Mouse (Mus musculus) erythroblast, embryonic 14.5 days (primary cell): ENCODE data around the gene Eif6. TPM values are rescaled to one million over a fixed set of nuclear protein-coding genes. Genes with fewer than 3 reads are reported as not detected.

Experiments used
- H3K27me3 ChIP-seq: 2 replicates; pipeline ENCODE4 v1.6.1; 2012; ENCODE audit warnings: inconsistent platforms; ENCODE audit not compliant: control insufficient read depth
- H3K36me3 ChIP-seq: 2 replicates; pipeline ENCODE4 v1.6.1; 2012; ENCODE audit warnings: mild to moderate bottlenecking, inconsistent platforms; ENCODE audit not compliant: control insufficient read depth
- H3K4me1 ChIP-seq: 2 replicates; pipeline ENCODE4 v1.6.1; 2012; ENCODE audit warnings: inconsistent platforms; ENCODE audit not compliant: control insufficient read depth
- H3K4me3 ChIP-seq: replicated peaks from 2 replicates; pipeline ENCODE3; 2012; ENCODE audit warnings: moderate library complexity, mild to moderate bottlenecking, inconsistent platforms
- H3K9me3 ChIP-seq: 2 replicates; pipeline ENCODE4 v1.6.1; 2012; ENCODE audit warnings: low read length, inconsistent platforms, mixed read lengths; ENCODE audit not compliant: control insufficient read depth
- GATA1 ChIP-seq: IDR thresholded peaks from 2 replicates; pipeline ENCODE4 v1.6.1; 2012; ENCODE audit warnings: low read length, inconsistent platforms, mixed read lengths
- TAL1 ChIP-seq: IDR thresholded peaks from 3 replicates; pipeline ENCODE4 v1.6.1; 2012; ENCODE audit warnings: low read length, inconsistent platforms, mixed read lengths
- polyA plus RNA-seq: library from polyadenylated mRNA; stranded (reverse); fragments of >175 nt; gene quantifications from 2 replicates; pipeline ENCODE4 v1.2.3, GENCODE M21; 2012

The Eif6 gene
- 18.6 and 24.9 TPM in 2 replicates for polyA plus RNA-seq

DNA sequence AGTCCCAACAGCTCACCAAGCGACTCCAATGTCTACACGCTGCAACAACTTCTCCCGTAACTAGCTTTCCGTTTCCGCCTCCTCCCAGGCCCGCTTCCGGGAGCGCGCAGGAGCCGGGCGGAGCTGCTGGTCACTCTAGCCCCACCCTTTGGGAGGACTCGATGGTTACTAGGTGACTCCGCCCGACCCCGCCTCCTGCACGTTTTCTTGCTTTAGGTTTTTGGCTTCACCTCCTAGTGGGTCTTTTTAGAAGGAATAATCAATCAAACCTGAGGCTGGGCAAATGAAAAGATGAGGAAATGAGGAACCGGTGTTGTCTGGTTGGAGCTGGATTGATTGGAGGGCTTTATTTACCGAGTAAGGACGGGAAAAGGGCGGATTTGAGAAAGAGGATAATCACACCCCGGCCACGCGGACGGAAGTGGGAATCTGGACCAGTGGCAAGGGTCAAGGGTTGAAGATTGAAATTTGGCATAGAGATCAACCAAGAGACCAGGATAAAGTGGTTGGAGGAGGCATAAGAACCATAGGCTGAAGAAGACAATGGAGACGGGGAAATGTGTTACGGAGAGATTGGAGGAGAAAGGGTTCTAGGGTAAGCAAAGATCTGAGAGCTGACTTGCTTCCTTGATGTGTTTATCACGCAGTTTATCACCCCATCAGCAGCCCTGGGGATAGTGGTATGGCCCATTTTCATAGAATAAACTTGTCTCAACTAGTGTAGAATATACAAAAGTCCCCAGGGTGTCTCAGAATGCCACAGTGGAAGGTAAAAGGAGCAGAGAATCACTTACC lies at the start of gene Eif6:
Gene Eif6 (minus strand): TSS at position 296 of the 795 bp plus-strand sequence.
- TF ChIP-seq GATA1, result no peak
- TF ChIP-seq TAL1, result no peak
- H3K9me3 ChIP-seq, result no peaks in the 10 kb centered on the region
- H3K4me3 ChIP-seq, result peak within 1 kb of the TSS; percentile 88
- peaks cover 32% of the 10 kb centered on the region for H3K4me1 ChIP-seq
- H3K27me3 ChIP-seq, result no peaks in the 10 kb centered on the region; the same call in 1 of the 2 replicates
- H3K36me3 ChIP-seq, result peaks cover 25% of the 10 kb centered on the region

DNA sequence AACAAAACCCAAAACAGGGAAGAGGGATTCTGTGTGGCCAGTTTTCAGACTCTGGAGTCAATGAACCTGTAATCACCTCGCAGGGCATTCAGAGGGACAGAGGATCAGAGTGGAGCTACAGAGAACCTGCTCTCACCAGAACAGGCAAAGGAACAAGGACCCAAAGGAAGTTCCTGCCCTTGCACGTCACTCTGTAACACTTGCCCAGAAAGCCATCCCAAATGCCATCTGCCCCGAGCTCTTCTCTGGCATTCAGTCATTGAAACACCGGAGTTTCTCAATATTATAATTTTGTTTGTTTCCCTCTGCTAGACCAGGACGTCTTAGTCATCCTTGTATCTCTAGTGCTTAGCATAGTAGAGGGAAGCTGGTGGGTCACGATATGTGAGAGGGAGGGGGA lies 46.9 kb upstream of the Eif6 start:
- Histone ChIP-seq H3K36me3 (peaks cover 28% of the 10 kb centered on the region), H3K4me1 (no peaks in the 10 kb centered on the region), H3K9me3 (no peaks in the 10 kb centered on the region), H3K4me3 (no peak overlapping the region), H3K27me3 (no peaks in the 10 kb centered on the region)
- TF ChIP-seq GATA1, result no peak
- TF ChIP-seq TAL1, result no peak

DNA sequence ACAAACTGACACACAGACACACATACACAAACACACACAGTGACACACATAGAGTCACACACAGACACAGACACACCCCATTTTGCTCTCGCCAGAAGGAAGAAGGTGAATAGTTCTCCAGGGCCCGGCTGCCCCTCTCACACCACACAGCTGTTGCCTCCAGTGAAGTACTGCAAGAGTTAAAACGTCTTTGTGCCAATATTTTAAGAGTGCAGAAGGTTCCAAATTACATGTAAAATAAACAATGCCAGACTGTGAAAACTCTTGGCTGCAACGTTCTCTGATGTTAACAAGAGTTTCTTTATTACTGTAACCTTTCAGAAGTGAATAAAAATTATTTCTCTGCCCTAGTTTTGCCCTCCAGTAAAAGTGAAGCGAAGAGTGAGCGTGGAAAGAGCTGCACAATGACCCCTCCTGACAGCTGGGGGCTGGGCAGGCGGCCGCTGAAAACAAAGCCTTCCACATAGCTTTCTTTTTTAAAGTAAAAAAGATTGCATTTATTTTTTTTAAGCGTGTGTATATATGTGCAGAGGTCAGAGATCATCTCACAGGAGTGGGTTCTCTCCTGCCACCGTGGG lies 46.3 kb upstream of the Eif6 start:
- Histone ChIP-seq H3K36me3 (peaks cover 29% of the 10 kb centered on the region), H3K4me3 (no peak overlapping the region)

DNA sequence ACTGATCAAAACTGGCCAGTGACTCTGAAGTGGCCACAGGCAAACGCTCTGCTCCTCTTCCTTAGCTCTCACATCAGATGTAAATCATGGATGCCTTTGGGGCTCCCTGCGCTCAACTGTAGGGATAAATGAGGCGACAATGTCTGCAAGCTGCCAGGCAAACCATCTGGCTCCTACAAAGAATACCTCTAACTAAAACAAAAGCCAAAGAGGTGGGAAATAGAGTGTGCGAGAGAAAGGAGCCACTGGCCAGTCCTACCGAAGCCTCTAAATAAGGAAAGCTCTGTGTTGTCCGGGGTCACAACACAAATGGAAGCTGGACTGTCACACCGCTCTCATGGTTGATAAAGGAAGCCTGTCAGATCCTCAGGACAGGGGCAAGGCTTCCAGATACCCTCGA lies 45.8 kb upstream of the Eif6 start:
- TF ChIP-seq TAL1 (no peak), GATA1 (no peak)
- H3K36me3 ChIP-seq, result peaks cover 34% of the 10 kb centered on the region
- H3K9me3 ChIP-seq, result no peaks in the 10 kb centered on the region
- H3K27me3 ChIP-seq, result no peaks in the 10 kb centered on the region
- no peaks in the 10 kb centered on the region for H3K4me1 ChIP-seq
- H3K4me3 ChIP-seq, result no peak overlapping the region

More for the DNA sequence above, 46.3 kb upstream of the Eif6 start:
- H3K9me3 ChIP-seq, result no peaks in the 10 kb centered on the region
- no peak for TF ChIP-seq GATA1
- TF ChIP-seq TAL1, result no peak
- no peaks in the 10 kb centered on the region for H3K4me1 ChIP-seq
- no peaks in the 10 kb centered on the region for H3K27me3 ChIP-seq

DNA sequence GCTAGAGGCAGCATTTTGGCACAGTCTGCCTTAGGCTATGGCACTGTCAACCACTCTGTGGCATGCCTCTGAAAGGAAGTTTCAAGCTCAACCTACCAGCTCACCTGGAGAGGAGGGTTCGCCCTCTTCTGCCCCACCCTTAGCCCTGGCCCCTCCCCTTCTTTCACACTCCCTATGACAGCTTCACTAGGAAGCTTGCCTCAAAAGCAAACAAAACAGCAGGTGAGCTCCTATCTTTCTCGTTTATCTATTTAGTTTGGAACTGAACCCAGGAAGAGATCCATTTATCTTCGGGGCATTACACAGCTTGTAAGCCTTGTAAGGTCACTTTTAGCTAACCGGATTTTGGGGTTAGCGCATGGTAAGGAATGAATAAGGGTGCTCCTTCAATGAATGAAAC lies 43.0 kb upstream of the Eif6 start:
- H3K4me3 ChIP-seq, result no peak overlapping the region
- no peaks in the 10 kb centered on the region for H3K4me1 ChIP-seq
- H3K27me3 ChIP-seq, result no peaks in the 10 kb centered on the region
- peaks cover 25% of the 10 kb centered on the region for H3K36me3 ChIP-seq
- TF ChIP-seq GATA1 (no peak), TAL1 (no peak)
- no peaks in the 10 kb centered on the region for H3K9me3 ChIP-seq

DNA sequence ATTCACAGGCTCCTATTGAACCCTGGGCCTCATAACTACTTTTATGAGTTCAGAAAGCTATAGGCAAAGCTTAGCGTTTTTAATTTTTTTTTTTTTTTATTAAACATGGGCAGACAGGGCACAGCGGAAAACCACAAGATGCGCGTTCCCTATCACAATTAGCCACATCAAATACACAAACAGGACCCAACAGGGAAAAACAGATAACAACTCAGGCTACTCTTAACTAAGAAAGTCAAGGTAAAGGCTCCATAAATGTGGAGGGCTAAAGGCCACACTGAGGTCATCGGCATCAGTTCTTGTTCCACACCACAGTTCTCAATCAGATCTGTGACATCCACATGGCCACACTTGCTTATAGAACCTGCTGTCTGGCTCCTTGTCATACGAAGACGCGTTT lies 41.6 kb upstream of the Eif6 start:
- TF ChIP-seq GATA1 (no peak), TAL1 (no peak)
- Histone ChIP-seq H3K4me1 (no peaks in the 10 kb centered on the region), H3K4me3 (no peak overlapping the region), H3K9me3 (no peaks in the 10 kb centered on the region), H3K36me3 (peaks cover 20% of the 10 kb centered on the region), H3K27me3 (no peaks in the 10 kb centered on the region)

DNA sequence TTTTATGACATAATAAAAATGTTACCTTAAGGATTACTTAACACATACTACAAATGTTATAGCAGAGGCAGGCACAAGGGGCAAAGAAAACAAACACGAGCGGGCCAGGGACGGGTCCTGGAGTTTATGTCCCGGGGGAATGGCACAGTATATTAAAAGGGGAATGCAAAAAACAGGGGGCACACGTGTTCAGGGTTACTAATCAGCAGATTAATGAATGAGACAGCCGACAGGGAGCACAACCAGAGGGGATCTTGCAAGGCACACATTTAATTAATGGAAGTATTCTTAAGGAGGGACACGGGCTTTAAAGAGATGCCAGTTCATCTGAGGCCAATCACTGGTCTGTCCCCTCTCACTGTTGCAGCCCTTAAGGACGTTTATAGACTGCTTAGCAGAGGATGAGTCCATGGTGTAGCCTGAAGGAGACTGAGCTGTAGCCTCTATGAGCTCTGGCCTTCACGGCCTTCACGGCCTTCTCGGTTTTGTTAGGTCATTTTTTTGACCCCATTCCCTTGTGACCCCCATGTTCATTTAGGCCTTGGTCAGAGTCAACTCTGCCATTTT lies 36.7 kb upstream of the Eif6 start:
- Histone ChIP-seq H3K9me3 (no peaks in the 10 kb centered on the region), H3K27me3 (no peaks in the 10 kb centered on the region), H3K36me3 (peaks cover 17% of the 10 kb centered on the region), H3K4me1 (no peaks in the 10 kb centered on the region), H3K4me3 (no peak overlapping the region)
- TF ChIP-seq GATA1 (no peak), TAL1 (no peak)

DNA sequence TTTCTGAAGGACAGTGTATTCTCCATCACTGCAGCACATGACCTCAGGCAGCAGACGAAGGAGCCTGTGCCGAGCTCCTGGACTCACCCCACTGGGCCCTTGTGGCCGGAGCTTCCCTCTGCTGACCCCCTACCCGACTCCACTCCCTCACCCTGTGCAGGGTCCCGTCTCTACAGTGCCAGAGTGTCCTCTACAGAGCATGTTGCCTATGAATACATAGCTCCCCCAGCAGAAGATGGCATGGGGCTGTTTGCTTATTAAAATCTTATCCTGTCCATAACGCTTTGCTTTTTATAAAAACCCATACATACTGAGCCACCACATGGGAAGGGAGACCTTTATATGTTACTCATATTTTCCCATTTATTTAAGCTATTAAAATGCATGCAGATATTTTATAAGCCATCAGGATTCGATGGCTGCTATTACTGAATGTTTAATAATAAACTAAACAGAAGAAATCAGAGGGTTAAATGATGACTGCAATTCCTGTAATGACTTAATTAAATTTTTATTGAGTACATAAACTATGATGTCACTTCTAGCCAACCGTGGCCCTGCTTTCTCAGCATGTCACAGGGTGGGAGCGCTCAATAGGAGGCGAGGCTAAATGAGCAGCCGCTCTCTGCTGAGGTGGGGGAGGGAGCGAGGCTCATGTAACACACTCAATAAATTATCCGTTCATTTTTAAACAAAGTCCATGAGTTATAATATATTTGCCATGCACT lies 36.0 kb upstream of the Eif6 start:
- no peaks in the 10 kb centered on the region for H3K4me1 ChIP-seq
- no peak overlapping the region for H3K4me3 ChIP-seq
- H3K27me3 ChIP-seq, result no peaks in the 10 kb centered on the region
- TF ChIP-seq GATA1 (no peak), TAL1 (no peak)
- H3K9me3 ChIP-seq, result no peaks in the 10 kb centered on the region
- H3K36me3 ChIP-seq, result peaks cover 17% of the 10 kb centered on the region

DNA sequence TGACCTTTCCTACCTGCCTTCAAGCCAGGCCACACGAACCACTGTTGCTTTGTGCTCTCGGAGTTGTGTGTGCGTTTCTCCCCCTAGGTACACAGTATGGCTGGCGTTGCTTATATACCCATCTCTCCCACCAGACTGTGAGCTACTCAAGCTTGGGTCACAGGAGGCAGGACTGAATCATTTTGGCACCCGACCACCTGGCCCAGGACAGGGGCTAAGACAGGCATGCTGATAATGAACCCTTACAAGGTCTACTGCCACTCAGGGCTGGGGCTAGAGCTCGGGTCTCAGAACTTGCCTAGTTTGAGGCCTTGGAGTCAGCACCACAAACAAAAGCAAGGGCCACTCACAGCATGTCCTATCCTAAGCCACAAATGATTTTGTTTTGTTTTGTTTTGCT lies 34.9 kb upstream of the Eif6 start:
- Histone ChIP-seq H3K9me3 (no peaks in the 10 kb centered on the region), H3K4me1 (no peaks in the 10 kb centered on the region), H3K36me3 (peaks cover 18% of the 10 kb centered on the region), H3K27me3 (no peaks in the 10 kb centered on the region), H3K4me3 (no peak overlapping the region)
- TF ChIP-seq TAL1, result no peak
- no peak for TF ChIP-seq GATA1
